Mouse (Mus musculus) liver, embryonic 13.5 days (tissue): ENCODE measurements around the gene Kansl1l. TPM values are rescaled to one million over a fixed set of nuclear protein-coding genes. Genes with fewer than 3 reads are reported as not detected.

Source experiments
- ATAC-seq: fragments of 200-750 bp; cut with Nextera tagmentation; 2 replicates; pipeline ENCODE4 v1.8.0; 2017; ENCODE audit warnings: low read depth, mild to moderate bottlenecking, moderate number of reproducible peaks, moderate library complexity
- DNase-seq: peaks from one replicate; pipeline ENCODE4 v3.0.0; 2022
- H3K27ac ChIP-seq: fragments of 300-500 bp; sonication (generic); 2 replicates; pipeline ENCODE4 v1.5.1; 2015; ENCODE audit warnings: moderate library complexity, mild to moderate bottlenecking, inconsistent platforms
- H3K27me3 ChIP-seq: fragments of 300-500 bp; sonication (generic); 2 replicates; pipeline ENCODE4 v1.6.1; 2015; ENCODE audit warnings: mild to moderate bottlenecking, inconsistent platforms
- H3K36me3 ChIP-seq: fragments of 300-500 bp; sonication (generic); 2 replicates; pipeline ENCODE4 v1.6.1; 2015; ENCODE audit warnings: mild to moderate bottlenecking, inconsistent platforms
- H3K4me1 ChIP-seq: fragments of 300-500 bp; sonication (generic); replicated peaks from 2 replicates; pipeline ENCODE4 v1.6.1; 2015; ENCODE audit warnings: inconsistent platforms
- H3K4me2 ChIP-seq: fragments of 300-500 bp; sonication (generic); 2 replicates; pipeline ENCODE4 v1.6.1; 2015; ENCODE audit warnings: inconsistent platforms, mild to moderate bottlenecking, moderate library complexity
- H3K4me3 ChIP-seq: fragments of 300-500 bp; sonication (generic); replicated peaks from 2 replicates; pipeline ENCODE4 v1.5.1; 2015; ENCODE audit warnings: mild to moderate bottlenecking, inconsistent platforms
- H3K9ac ChIP-seq: fragments of 300-500 bp; sonication (generic); 2 replicates; pipeline ENCODE4 v1.6.1; 2015; ENCODE audit warnings: mild to moderate bottlenecking, inconsistent platforms
- H3K9me3 ChIP-seq: fragments of 300-500 bp; sonication (generic); replicated peaks from 2 replicates; pipeline ENCODE4 v1.6.1; 2016; ENCODE audit warnings: inconsistent platforms
- WGBS: fragments of 180-500 bp; shearing (Covaris S2); methylation state at CpG from one replicate; pipeline ENCODE4 v1.1.7; 2015; ENCODE audit not compliant: insufficient replicate concordance; 5-methylcytosine and 5-hydroxymethylcytosine counted together
- polyA plus RNA-seq: library from polyadenylated mRNA; unstranded; fragments of >200 nt; fragmentation: Nextera tagmentation; extraction: Ambion mirVana; gene quantifications from 2 replicates; pipeline ENCODE4 v1.2.1, GENCODE M21; 2015

Kansl1l gene
- polyA plus RNA-seq, 1 experiment from 2014 or later: 2.3 TPM

DNA sequence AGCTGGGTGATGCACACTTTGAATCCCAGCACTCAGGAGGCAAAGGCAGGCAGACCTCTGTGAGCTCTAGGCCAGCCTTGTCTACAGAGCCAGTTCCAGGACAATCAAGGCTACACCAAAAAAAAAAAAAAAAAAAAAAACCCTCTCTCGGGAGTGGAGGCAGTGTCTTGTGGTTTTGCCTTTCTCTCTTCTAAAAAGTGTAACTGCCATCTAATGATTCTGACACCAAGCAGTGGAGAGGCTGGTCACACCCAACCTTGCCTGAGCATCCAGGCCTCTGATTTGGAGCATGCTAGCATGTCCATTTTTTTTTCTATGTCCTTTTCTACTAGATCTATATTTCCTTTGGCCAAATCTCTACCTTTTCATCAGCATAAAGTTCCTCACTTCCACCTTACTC is 21.8 kb upstream of the Kansl1l start:
- H3K9me3 ChIP-seq: no peaks in the 10 kb centered on the region
- WGBS: 57% methylated on average over 1 of the region's 1 CpGs
- peaks cover 29% of the 10 kb centered on the region for H3K36me3 ChIP-seq
- no peak overlapping the region for H3K27ac ChIP-seq
- H3K9ac ChIP-seq: no peak overlapping the region
- H3K4me3 ChIP-seq: no peak overlapping the region
- H3K4me1 ChIP-seq: no peaks in the 10 kb centered on the region; the same call in 1 of the 2 replicates
- H3K27me3 ChIP-seq: no peaks in the 10 kb centered on the region
- H3K4me2 ChIP-seq: no peak overlapping the region
- no peak for DNase-seq
- ATAC-seq: no peak

DNA sequence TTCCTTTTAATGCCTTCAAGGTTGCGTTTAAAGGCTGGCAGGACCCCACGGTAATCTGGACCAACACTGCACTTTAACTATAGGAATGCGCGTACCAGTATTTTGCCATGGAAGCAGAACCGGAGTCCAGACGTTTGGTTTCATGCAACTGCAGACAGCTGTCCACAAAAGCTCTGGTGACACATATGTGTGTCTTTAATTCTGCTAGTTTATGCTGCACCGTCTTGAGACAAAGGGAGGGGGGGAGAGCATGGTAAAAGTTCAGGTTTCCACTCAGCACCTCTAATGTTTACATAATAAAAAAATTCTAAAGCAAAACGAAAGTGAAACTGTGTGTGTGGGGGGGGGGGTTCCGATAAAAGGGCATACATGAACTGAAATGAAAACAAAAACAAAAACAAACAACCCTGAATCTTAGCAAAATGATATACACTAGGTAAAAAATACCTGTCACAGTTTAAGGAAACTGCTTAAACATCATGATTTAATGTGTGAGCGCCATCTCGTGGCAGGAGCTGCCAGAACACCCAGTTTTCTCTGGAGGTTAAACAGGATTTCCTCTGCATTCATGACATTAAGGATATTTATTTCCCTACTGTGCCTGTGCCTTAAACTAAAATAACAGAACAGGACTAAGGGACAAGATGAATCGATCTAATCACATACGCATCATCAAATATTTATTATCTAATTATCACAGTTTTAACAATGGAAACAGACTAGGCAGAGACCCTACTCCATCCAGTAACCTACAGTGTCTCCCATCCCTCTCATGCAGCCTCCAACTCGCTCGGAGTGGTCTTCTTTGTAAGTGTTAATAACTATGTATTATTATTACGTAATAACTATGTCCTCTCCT is 21.1 kb upstream of the Kansl1l start:
- Histone ChIP-seq H3K9ac (no peak overlapping the region), H3K27ac (no peak overlapping the region), H3K4me3 (peak overlapping the region; percentile 12; the same call in 1 of the 2 replicates), H3K36me3 (peaks cover 29% of the 10 kb centered on the region), H3K4me2 (peak overlapping the region; percentile 39), H3K27me3 (no peaks in the 10 kb centered on the region), H3K9me3 (no peaks in the 10 kb centered on the region), H3K4me1 (no peaks in the 10 kb centered on the region; the same call in 1 of the 2 replicates)
- DNase-seq (peak; percentile 47), ATAC-seq (peak; percentile 7; the same call in 1 of the 2 replicates)
- 50% methylated on average over 16 of the region's 16 CpGs for WGBS

DNA sequence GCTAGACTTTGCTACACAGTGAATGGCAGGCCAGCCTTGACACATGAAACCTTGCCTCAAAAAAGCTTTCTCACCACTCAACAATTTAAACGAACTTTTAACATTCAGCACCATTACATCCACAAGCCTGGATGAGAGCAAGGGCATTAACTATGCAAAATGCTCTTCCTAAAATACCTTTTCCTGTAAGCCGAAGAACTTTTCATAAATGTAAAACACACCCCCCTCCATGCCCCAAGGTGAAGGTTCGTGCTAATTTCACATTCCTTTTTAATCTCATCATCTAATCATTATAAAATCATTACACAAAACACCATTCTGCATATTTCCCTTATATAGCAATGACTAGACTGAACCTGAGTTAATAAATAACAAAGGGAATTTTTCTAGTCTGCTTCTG is 19.8 kb upstream of the Kansl1l start:
- peaks cover 19% of the 10 kb centered on the region for H3K36me3 ChIP-seq
- WGBS: 73% methylated on average over 3 of the region's 3 CpGs
- no peaks in the 10 kb centered on the region; the same call in 1 of the 2 replicates for H3K4me1 ChIP-seq
- H3K9ac ChIP-seq: no peak overlapping the region
- no peaks in the 10 kb centered on the region for H3K9me3 ChIP-seq
- no peak overlapping the region for H3K27ac ChIP-seq
- no peak for ATAC-seq
- H3K4me2 ChIP-seq: no peak overlapping the region
- no peak overlapping the region for H3K4me3 ChIP-seq
- no peaks in the 10 kb centered on the region for H3K27me3 ChIP-seq
- DNase-seq: no peak

DNA sequence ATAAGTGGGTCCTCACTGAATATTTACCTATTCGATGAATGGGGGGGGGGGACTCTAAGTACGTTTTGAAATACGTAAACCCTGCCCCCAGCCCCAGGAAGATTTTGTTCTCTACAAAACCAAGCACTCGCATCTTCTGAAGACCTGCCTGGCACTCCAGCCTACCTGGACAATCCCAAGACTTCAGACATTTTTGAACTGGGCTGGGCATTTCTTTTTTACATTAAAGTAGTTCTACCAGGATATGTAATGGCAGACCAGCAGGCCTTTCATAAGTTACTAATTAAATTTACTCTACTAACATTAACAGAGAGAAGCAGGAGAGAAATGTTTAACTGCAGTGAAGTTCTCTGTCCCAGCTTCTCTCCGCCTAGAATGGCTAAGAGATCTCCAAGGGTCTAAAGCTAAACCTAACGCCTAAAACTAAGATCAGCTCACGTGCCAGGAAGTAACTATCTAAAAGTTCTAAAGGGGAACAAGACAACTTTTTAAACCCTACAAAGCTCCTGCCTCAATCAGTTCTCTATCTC is 15.3 kb upstream of the Kansl1l start:
- no peaks in the 10 kb centered on the region for H3K27me3 ChIP-seq
- ATAC-seq (no peak), DNase-seq (no peak)
- no peaks in the 10 kb centered on the region for H3K4me1 ChIP-seq
- no peak overlapping the region for H3K27ac ChIP-seq
- no peak overlapping the region for H3K4me2 ChIP-seq
- H3K36me3 ChIP-seq: peaks cover 9% of the 10 kb centered on the region; the same call in 1 of the 2 replicates
- H3K9me3 ChIP-seq: no peaks in the 10 kb centered on the region
- H3K4me3 ChIP-seq: no peak overlapping the region
- WGBS: 66% methylated on average over 7 of the region's 7 CpGs
- H3K9ac ChIP-seq: no peak overlapping the region

DNA sequence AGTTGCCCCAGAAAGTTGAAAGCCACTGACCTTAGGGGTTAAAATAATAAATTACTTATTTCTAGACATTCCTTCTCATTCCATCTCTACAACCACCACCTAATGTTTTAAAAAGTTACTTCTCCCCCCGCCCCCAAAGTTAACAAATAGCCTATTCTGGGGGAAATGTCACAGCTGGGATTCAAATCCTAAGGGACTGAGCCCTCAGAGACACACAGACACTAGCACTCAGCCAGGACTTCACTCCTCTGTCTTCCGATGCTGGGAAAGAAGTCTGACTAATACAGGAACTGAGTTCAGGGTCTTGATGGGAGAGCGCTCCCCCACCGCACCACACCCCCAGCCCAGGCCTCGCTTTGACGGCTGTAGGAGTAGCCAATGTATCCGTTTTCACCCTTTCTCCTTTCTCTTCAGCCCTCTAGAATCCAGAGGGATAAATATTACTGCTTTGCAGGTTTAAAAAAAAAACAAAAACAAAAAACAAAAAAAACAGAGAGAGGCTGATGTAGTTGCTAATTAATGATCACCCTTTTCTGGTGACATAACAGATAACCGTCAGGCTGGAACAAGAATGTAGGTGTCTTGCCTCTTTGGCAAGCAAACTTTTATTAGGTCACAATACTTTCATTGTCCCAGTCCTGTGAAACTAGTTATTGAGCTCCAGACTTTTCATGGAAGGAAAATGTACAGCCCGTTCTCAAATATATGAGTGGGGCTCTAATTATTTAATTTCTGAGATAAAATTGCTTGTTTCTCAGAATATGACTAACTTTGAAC is 14.7 kb upstream of the Kansl1l start:
- DNase-seq (no peak), ATAC-seq (no peak)
- WGBS: 77% methylated on average over 9 of the region's 9 CpGs
- no peak overlapping the region for H3K27ac ChIP-seq
- peaks cover 9% of the 10 kb centered on the region; the same call in 1 of the 2 replicates for H3K36me3 ChIP-seq
- no peak overlapping the region for H3K4me2 ChIP-seq
- H3K27me3 ChIP-seq: no peaks in the 10 kb centered on the region
- H3K9ac ChIP-seq: no peak overlapping the region
- no peaks in the 10 kb centered on the region for H3K9me3 ChIP-seq
- no peak overlapping the region for H3K4me3 ChIP-seq
- no peaks in the 10 kb centered on the region for H3K4me1 ChIP-seq

DNA sequence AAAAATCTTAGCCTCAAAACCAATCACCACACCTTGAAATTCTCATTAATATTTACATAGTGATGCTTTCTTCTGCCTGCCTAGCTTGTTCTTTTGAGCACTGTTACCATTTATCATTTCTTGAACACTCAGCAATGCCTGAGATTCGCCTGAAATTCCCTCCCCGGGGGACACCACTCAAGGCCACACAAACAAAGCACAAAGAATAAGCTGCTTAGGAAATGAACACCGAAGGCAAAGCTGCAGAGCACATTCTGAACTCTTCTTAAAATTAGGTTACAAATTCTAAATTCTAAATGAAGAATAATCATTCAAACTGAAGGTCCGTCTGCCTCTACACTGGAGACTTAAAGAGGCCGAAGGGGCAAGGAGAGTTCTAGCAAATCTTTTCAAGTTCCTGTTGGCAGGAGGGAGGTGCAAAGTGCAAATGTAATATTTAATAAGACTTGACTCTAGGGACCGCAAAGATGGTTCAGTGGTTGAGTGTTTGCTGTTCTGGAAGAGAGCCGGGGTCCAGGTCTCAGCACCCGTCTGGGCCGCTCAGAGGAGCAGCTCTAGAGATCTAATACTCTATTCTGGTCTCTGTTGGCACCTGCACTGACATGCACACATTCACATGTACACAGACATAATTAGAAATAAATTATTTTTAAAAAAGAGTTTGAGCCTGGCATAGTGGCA is 12.2 kb upstream of the Kansl1l start:
- no peak overlapping the region for H3K27ac ChIP-seq
- no peaks in the 10 kb centered on the region for H3K27me3 ChIP-seq
- H3K9me3 ChIP-seq: no peaks in the 10 kb centered on the region
- H3K9ac ChIP-seq: no peak overlapping the region
- H3K4me3 ChIP-seq: no peak overlapping the region
- H3K4me1 ChIP-seq: no peaks in the 10 kb centered on the region
- no peaks in the 10 kb centered on the region; the same call in 1 of the 2 replicates for H3K36me3 ChIP-seq
- H3K4me2 ChIP-seq: no peak overlapping the region
- no peak for ATAC-seq
- no peak for DNase-seq
- WGBS: 81% methylated on average over 9 of the region's 9 CpGs

DNA sequence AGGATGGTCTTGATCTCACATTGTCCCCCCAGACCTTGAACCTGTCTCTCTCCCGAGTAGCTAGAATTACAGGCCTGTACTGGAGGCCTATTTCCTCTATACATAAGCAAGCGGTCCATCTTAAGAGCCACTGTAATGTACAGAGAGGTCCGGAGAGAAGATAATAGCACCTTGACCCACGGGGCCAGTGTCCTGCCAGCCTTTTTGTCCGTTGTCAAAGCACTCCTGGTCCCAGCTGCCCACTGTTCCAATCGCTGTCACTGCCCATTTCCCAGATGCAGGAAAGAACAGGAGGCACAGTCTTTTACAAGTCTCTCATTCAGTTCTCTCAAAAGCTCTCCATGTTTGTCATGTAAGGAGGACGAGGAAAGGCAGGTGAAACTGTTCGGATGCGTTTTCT is 4.6 kb upstream of the Kansl1l start:
- 76% methylated on average over 9 of the region's 9 CpGs for WGBS
- ATAC-seq (no peak), DNase-seq (no peak)
- no peaks in the 10 kb centered on the region for H3K9me3 ChIP-seq
- no peaks in the 10 kb centered on the region for H3K36me3 ChIP-seq
- no peak overlapping the region for H3K9ac ChIP-seq
- H3K27me3 ChIP-seq: no peaks in the 10 kb centered on the region
- H3K27ac ChIP-seq: no peak overlapping the region; the same call in 1 of the 2 replicates
- H3K4me3 ChIP-seq: no peak overlapping the region
- 0 out of 2 replicates have a peak, but pooled peaks cover 4% of the 10 kb centered on the region for H3K4me1 ChIP-seq
- no peak overlapping the region for H3K4me2 ChIP-seq

GRCm38 (mm10) chr1:66820241-66820640 is 2.9 kb upstream of the Kansl1l start:
- Histone ChIP-seq H3K4me1 (peaks cover 9% of the 10 kb centered on the region), H3K4me3 (no peak overlapping the region), H3K27me3 (no peaks in the 10 kb centered on the region), H3K9me3 (no peaks in the 10 kb centered on the region), H3K36me3 (no peaks in the 10 kb centered on the region), H3K27ac (no peak overlapping the region), H3K9ac (no peak overlapping the region), H3K4me2 (no peak overlapping the region)
- 8% methylated on average over 7 of the region's 7 CpGs for WGBS
- DNase-seq: no peak
- ATAC-seq: no peak

DNA sequence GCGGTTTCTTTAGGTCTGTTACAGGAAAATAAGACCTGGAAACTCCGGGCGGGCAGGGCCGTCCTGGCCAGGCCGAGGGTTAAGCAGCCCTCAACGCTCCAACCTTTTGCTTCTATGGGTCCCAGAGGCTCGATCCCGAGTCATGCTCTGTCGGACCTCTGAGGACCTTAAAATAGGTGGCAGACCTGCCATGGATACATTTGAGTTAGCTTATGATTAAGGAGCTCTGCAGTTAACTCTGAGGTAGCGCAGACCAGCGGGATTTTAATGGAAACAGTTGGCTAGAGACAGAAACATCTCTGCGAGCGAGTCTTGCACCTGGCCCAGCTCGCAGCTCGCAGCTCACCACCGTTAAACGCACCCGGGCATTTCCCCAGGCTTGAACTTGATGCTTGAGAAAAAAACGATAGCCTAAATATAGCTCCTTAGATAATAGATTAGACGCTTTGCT is 528 bp upstream of the Kansl1l start:
- Histone ChIP-seq H3K27me3 (no peaks in the 10 kb centered on the region), H3K36me3 (no peaks in the 10 kb centered on the region), H3K4me3 (peak overlapping the region; percentile 88), H3K4me2 (peak overlapping the region; percentile 95), H3K9ac (peak overlapping the region; percentile 92), H3K4me1 (peaks cover 18% of the 10 kb centered on the region), H3K27ac (peak overlapping the region; percentile 80), H3K9me3 (no peaks in the 10 kb centered on the region)
- under 1% methylated on average over 20 of the region's 20 CpGs for WGBS
- ATAC-seq (peak; percentile 45), DNase-seq (peak; percentile 18)

DNA sequence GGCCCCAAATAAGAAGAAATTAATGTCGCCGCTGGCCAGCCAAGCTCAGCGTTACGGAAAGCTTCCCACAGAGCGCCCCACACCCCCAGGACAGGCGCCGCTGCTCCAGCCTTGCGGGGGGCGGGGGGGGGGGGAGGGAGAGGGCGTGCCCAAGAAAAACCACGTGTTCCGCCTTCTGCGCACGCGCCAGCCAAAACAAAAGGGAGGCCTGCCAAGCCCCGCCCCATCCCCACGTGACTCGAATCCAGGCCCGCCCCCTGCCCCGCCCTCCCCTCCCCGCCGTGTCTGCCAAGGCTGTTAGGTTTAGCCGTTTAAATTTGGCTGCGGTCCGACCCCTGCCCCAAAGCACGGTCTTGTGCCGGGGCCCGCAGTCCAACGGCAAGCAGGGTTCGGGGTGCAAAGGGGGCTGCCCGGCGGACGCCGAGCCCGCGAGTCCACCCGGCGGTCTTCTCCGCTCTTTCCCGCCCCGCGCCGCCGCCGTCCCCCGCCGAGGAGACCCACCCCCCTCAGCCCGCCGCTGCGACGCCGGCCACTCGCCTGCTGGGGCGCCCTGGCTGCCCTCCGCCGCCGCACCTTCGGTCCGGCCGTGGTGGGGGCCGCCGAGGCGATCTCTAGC is 417 bp downstream of the Kansl1l start:
- DNase-seq (peak; percentile 74), ATAC-seq (peak; percentile 76)
- Histone ChIP-seq H3K27ac (peak overlapping the region; percentile 97), H3K36me3 (no peaks in the 10 kb centered on the region), H3K9ac (peak overlapping the region; percentile 92), H3K4me3 (peak overlapping the region; percentile 88), H3K9me3 (no peaks in the 10 kb centered on the region), H3K4me2 (peak overlapping the region; percentile 95), H3K27me3 (no peaks in the 10 kb centered on the region), H3K4me1 (peaks cover 18% of the 10 kb centered on the region)
- under 1% methylated on average over 48 of the region's 63 CpGs for WGBS
